Mouse (Mus musculus): ENCODE measurements around the gene AA467197. TPM values are rescaled to one million over a fixed set of nuclear protein-coding genes. Genes with fewer than 3 reads are reported as not detected.
A peak's percentile ranks its signal among the peaks of the same experiment; 100 is the strongest.

AA467197 gene
- polyA plus RNA-seq (2021): 0.68 TPM

GRCm38 (mm10) chr2:122636686-122637085 lies at the start of gene AA467197:
TSS of gene AA467197 (plus strand) at chr2:122636986.
- DNase-seq (ENCODE audit: low read depth, low spot score): no peak
- no peak for ATAC-seq
- TF ChIP-seq CTCF (IDR thresholded peaks at IDR 0.05): no peak
- ChIA-PET CTCF (interaction anchor here (1.3 to 6.4 kb wide), 2 partner anchors 31 to 117 kb away, joined by 3 to 49 read pairs; no protein-coding TSS in a partner anchor), POLR2A (no interaction called here)
- H3K27me3 ChIP-seq: no peaks in the 10 kb centered on the region
- in situ Hi-C loops (cut with MboI; ENCODE audit: low pct_unique_long_range_greater_than_20kb): loop anchor here (10.0 kb wide), 1 partner anchor 118 kb away; no protein-coding TSS in a partner anchor

- in situ Hi-C loops (cut with MboI; ENCODE audit: low pct_unique_long_range_greater_than_20kb): no loop called here
- no peaks in the 10 kb centered on the region for H3K27me3 ChIP-seq
- no peak for ATAC-seq
- POLR2A ChIA-PET: no interaction called here
- DNase-seq (ENCODE audit: low read depth, low spot score): no peak
- CTCF ChIA-PET: interaction anchor here (1.4 kb wide), 1 partner anchor 15 kb away, joined by 4 read pairs; no protein-coding TSS in a partner anchor
- no peak for TF ChIP-seq CTCF (IDR thresholded peaks at IDR 0.05)
Measured at GRCm38 (mm10) chr2:122587861-122588519, 48.8 kb upstream of the AA467197 start.

- ChIA-PET POLR2A (interaction anchor here (0.6 kb wide), 1 partner anchor 408 kb away, joined by 5 read pairs; no protein-coding TSS in a partner anchor), CTCF (no interaction called here)
- no peaks in the 10 kb centered on the region for H3K27me3 ChIP-seq
- no peak for TF ChIP-seq CTCF (IDR thresholded peaks at IDR 0.05)
- in situ Hi-C loops (cut with MboI; ENCODE audit: low pct_unique_long_range_greater_than_20kb): no loop called here
- DNase-seq (ENCODE audit: low read depth, low spot score) (no peak), ATAC-seq (no peak)
Measured at GRCm38 (mm10) chr2:122590351-122590750, 46.4 kb upstream of the AA467197 start.

- no peak for DNase-seq (ENCODE audit: low read depth, low spot score)
- in situ Hi-C loops (cut with MboI; ENCODE audit: low pct_unique_long_range_greater_than_20kb): no loop called here
- ATAC-seq: no peak
- ChIA-PET POLR2A (no interaction called here), CTCF (no interaction called here)
- no peak for TF ChIP-seq CTCF (IDR thresholded peaks at IDR 0.05)
- no peaks in the 10 kb centered on the region for H3K27me3 ChIP-seq
Measured at GRCm38 (mm10) chr2:122591213-122591612, 45.6 kb upstream of the AA467197 start.

- DNase-seq (ENCODE audit: low read depth, low spot score) (no peak), ATAC-seq (no peak)
- no peak for TF ChIP-seq CTCF (IDR thresholded peaks at IDR 0.05)
- POLR2A ChIA-PET: no interaction called here
- no peaks in the 10 kb centered on the region for H3K27me3 ChIP-seq
- in situ Hi-C loops (cut with MboI; ENCODE audit: low pct_unique_long_range_greater_than_20kb): no loop called here
- CTCF ChIA-PET: interaction anchor here (0.9 kb wide), 1 partner anchor 15 kb away, joined by 3 read pairs; no protein-coding TSS in a partner anchor
Measured at GRCm38 (mm10) chr2:122595461-122595860, 41.3 kb upstream of the AA467197 start.

- no peak for TF ChIP-seq CTCF (IDR thresholded peaks at IDR 0.05)
- H3K27me3 ChIP-seq: peaks cover 7% of the 10 kb centered on the region
- in situ Hi-C loops (cut with MboI; ENCODE audit: low pct_unique_long_range_greater_than_20kb): no loop called here
- ChIA-PET CTCF (no interaction called here), POLR2A (no interaction called here)
- DNase-seq (ENCODE audit: low read depth, low spot score) (no peak), ATAC-seq (no peak)
Measured at GRCm38 (mm10) chr2:122599736-122600135, 37.0 kb upstream of the AA467197 start.

GRCm38 (mm10) chr2:122601354-122601753 lies 35.4 kb upstream of the AA467197 start:
- DNase-seq (ENCODE audit: low read depth, low spot score): no peak
- no peak for TF ChIP-seq CTCF (IDR thresholded peaks at IDR 0.05)
- in situ Hi-C loops (cut with MboI; ENCODE audit: low pct_unique_long_range_greater_than_20kb): no loop called here
- CTCF ChIA-PET: interaction anchor here (1.4 kb wide), 1 partner anchor 26 kb away, joined by 3 read pairs; no protein-coding TSS in a partner anchor
- H3K27me3 ChIP-seq: peaks cover 17% of the 10 kb centered on the region
- no peak for ATAC-seq
- POLR2A ChIA-PET: interaction anchor here (0.9 kb wide), 1 partner anchor 9 kb away, joined by 3 read pairs; no protein-coding TSS in a partner anchor

GRCm38 (mm10) chr2:122605829-122606228 lies 31.0 kb upstream of the AA467197 start:
- no peak for TF ChIP-seq CTCF (IDR thresholded peaks at IDR 0.05)
- POLR2A ChIA-PET: no interaction called here
- ATAC-seq (no peak), DNase-seq (ENCODE audit: low read depth, low spot score) (no peak)
- peaks cover 35% of the 10 kb centered on the region for H3K27me3 ChIP-seq
- CTCF ChIA-PET: no interaction called here
- in situ Hi-C loops (cut with MboI; ENCODE audit: low pct_unique_long_range_greater_than_20kb): no loop called here

GRCm38 (mm10) chr2:122608820-122609219 lies 28.0 kb upstream of the AA467197 start:
- no peak for TF ChIP-seq CTCF (IDR thresholded peaks at IDR 0.05)
- H3K27me3 ChIP-seq: peaks cover 48% of the 10 kb centered on the region
- ATAC-seq (no peak), DNase-seq (ENCODE audit: low read depth, low spot score) (no peak)
- POLR2A ChIA-PET: no interaction called here
- in situ Hi-C loops (cut with MboI; ENCODE audit: low pct_unique_long_range_greater_than_20kb): no loop called here
- CTCF ChIA-PET: interaction anchor here (1.7 kb wide), 1 partner anchor 16 kb away, joined by 4 read pairs; no protein-coding TSS in a partner anchor

GRCm38 (mm10) chr2:122610746-122611653 lies 25.8 kb upstream of the AA467197 start, which contains the start of gene Gatm:
TSS of gene Gatm (minus strand) at chr2:122611303.
- ChIA-PET CTCF (no interaction called here), POLR2A (interaction anchor here (0.5 to 0.8 kb wide), 2 partner anchors 10 to 38 kb away, joined by 3 read pairs; no protein-coding TSS in a partner anchor)
- ATAC-seq (peak; percentile 47), DNase-seq (ENCODE audit: low read depth, low spot score) (no peak)
- in situ Hi-C loops (cut with MboI; ENCODE audit: low pct_unique_long_range_greater_than_20kb): no loop called here
- H3K27me3 ChIP-seq: peaks cover 46% of the 10 kb centered on the region
- TF ChIP-seq CTCF (IDR thresholded peaks at IDR 0.05): no peak

- ATAC-seq: no peak
- no peak for TF ChIP-seq CTCF (IDR thresholded peaks at IDR 0.05)
- in situ Hi-C loops (cut with MboI; ENCODE audit: low pct_unique_long_range_greater_than_20kb): no loop called here
- DNase-seq (ENCODE audit: low read depth, low spot score): no peak
- peaks cover 45% of the 10 kb centered on the region for H3K27me3 ChIP-seq
- ChIA-PET POLR2A (interaction anchor here (0.8 kb wide), 1 partner anchor 9 kb away, joined by 3 read pairs; no protein-coding TSS in a partner anchor), CTCF (no interaction called here)
Measured at GRCm38 (mm10) chr2:122611654-122611973, 25.2 kb upstream of the AA467197 start.
